In the genomic region with DNA sequence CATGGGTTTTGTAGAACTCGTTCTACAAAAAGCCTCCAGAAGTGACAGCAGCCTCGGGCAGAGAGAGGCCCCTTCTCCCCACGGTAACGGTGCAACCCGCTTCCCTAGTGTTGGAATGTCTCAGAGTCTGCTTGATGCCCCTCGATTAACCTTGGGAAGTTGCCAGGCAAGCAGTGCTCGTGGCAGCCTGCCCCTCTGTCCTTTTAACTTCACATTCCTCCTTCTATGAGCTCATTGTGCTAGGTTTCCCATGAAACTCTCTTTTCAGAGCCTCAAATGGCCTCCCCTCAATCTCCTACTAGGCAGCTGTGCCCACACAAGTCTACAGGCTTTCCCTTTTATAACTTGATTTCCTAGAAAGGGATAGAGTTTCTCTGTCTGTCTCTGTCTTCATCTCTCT, we compare ENCODE assay signal across 8 mouse cellular contexts. TPM values are rescaled to one million over a fixed set of nuclear protein-coding genes. Genes with fewer than 3 reads are reported as not detected.
DNase-seq lines count a peak whose midpoint lies in the region; ATAC-seq lines count a peak whose summit lies in the region.

No protein-coding gene starts in this region.

- no peak overlapping the region for H3K9ac ChIP-seq in heart, embryonic 16.5 days (ENCODE audit: low read length)
- no peak overlapping the region for H3K9ac ChIP-seq in limb, embryonic 12.5 days (replicated peaks)
- no peak overlapping the region for H3K9ac ChIP-seq in liver, embryonic 11.5 days (ENCODE audit: low read depth, low read length)

- no peaks in the 10 kb centered on the region for H3K9me3 ChIP-seq in heart, embryonic 16.5 days (replicated peaks; ENCODE audit: control insufficient read depth, low read length)
- no peaks in the 10 kb centered on the region for H3K9me3 ChIP-seq in heart, embryonic 10.5 days
- H3K9me3 ChIP-seq in limb, embryonic 12.5 days: no peaks in the 10 kb centered on the region
- no peaks in the 10 kb centered on the region for H3K9me3 ChIP-seq in liver, embryonic 11.5 days (ENCODE audit: control insufficient read depth, low read length)

- H3K27me3 ChIP-seq in heart, embryonic 16.5 days (ENCODE audit: control insufficient read depth, insufficient read depth, low read length): no peaks in the 10 kb centered on the region
- peaks cover 14% of the 10 kb centered on the region; the same call in 1 of the 2 replicates for H3K27me3 ChIP-seq in heart, embryonic 10.5 days (ENCODE audit: insufficient read depth, poor library complexity, severe bottlenecking)
- H3K27me3 ChIP-seq in limb, embryonic 12.5 days: peaks cover 4% of the 10 kb centered on the region
- no peaks in the 10 kb centered on the region for H3K27me3 ChIP-seq in liver, embryonic 11.5 days (replicated peaks; ENCODE audit: control insufficient read depth, insufficient read depth, low read length)

- H3K4me1 ChIP-seq in heart, embryonic 16.5 days (ENCODE audit: control insufficient read depth, insufficient read depth, low read length): peaks cover 20% of the 10 kb centered on the region
- peaks cover 14% of the 10 kb centered on the region; the same call in 1 of the 2 replicates for H3K4me1 ChIP-seq in heart, embryonic 10.5 days
- H3K4me1 ChIP-seq in limb, embryonic 12.5 days (replicated peaks): peaks cover 15% of the 10 kb centered on the region; the same call in 1 of the 2 replicates
- H3K4me1 ChIP-seq in liver, embryonic 11.5 days (replicated peaks; ENCODE audit: control insufficient read depth, insufficient read depth, low read length): no peaks in the 10 kb centered on the region

- 16% methylated on average over 7 of the region's 7 CpGs for WGBS in heart, embryonic 16.5 days
- 35% methylated on average over 7 of the region's 7 CpGs for WGBS in heart, embryonic 10.5 days
- WGBS in limb, embryonic 12.5 days: 37% methylated on average over 7 of the region's 7 CpGs
- 46% methylated on average over 7 of the region's 7 CpGs for WGBS in liver, embryonic 11.5 days

- 0 out of 2 replicates have a peak overlapping the region, but pooled peaks have one; percentile 37 for H3K27ac ChIP-seq in heart, embryonic 16.5 days (ENCODE audit: low read length)
- H3K27ac ChIP-seq in heart, embryonic 10.5 days: no peak overlapping the region
- H3K27ac ChIP-seq in limb, embryonic 12.5 days: no peak overlapping the region
- H3K27ac ChIP-seq in liver, embryonic 11.5 days (ENCODE audit: low read depth, low read length): no peak overlapping the region

- DNase-seq in heart, embryonic 10.5 days (ENCODE audit: low spot score): no peak
- DNase-seq in NIH3T3 (ENCODE audit: low read depth): peak; percentile 4
- peak; percentile 51 for DNase-seq in embryo, embryonic 10.5 days (ENCODE audit: low spot score)
- no peak for DNase-seq in spleen, postnatal 10 days (ENCODE audit: low spot score in 2 of 2)
- DNase-seq in urinary bladder, postnatal 10 days (ENCODE audit: low spot score): no peak
- no peak for DNase-seq in liver, embryonic 11.5 days (ENCODE audit: low spot score)

- no peaks in the 10 kb centered on the region for H3K36me3 ChIP-seq in heart, embryonic 16.5 days (ENCODE audit: control insufficient read depth, insufficient read depth)
- no peaks in the 10 kb centered on the region for H3K36me3 ChIP-seq in heart, embryonic 10.5 days
- no peaks in the 10 kb centered on the region for H3K36me3 ChIP-seq in limb, embryonic 12.5 days
- no peaks in the 10 kb centered on the region for H3K36me3 ChIP-seq in liver, embryonic 11.5 days (ENCODE audit: control insufficient read depth, insufficient read depth, low read length)

- peak overlapping the region; percentile 8; the same call in 1 of the 2 replicates for H3K4me2 ChIP-seq in heart, embryonic 16.5 days (ENCODE audit: low read depth, low read length)
- no peak overlapping the region for H3K4me2 ChIP-seq in limb, embryonic 12.5 days
- no peak overlapping the region for H3K4me2 ChIP-seq in liver, embryonic 11.5 days

- ATAC-seq in heart, embryonic 16.5 days (replicated peaks; ENCODE audit: extremely low read depth, insufficient read depth, low FRiP score): no peak
- 0 out of 2 replicates have a peak, but pooled peaks have one; percentile 54 for ATAC-seq in limb, embryonic 12.5 days (ENCODE audit: insufficient number of reproducible peaks, insufficient read depth, low FRiP score, low TSS enrichment, low read depth)
- ATAC-seq in liver, embryonic 11.5 days (replicated peaks; ENCODE audit: low FRiP score): no peak

- H3K4me3 ChIP-seq in heart, embryonic 16.5 days (ENCODE audit: low read length): no peak overlapping the region
- no peak overlapping the region for H3K4me3 ChIP-seq in heart, embryonic 10.5 days
- H3K4me3 ChIP-seq in limb, embryonic 12.5 days (replicated peaks): no peak overlapping the region
- H3K4me3 ChIP-seq in liver, embryonic 11.5 days (ENCODE audit: low read depth, low read length): no peak overlapping the region

RNA-seq across cellular contexts. Expression of gene Igsf9b, which starts 10.6 kb away (rescaled TPM):
- 3.5 and 4.0 TPM in 2 replicates for polyA plus RNA-seq in heart, embryonic 16.5 days (2015; fragmentation: Nextera tagmentation; extraction: Ambion mirVana)
- polyA plus RNA-seq in heart, embryonic 10.5 days (2016; fragmentation: Nextera tagmentation; extraction: Ambion mirVana): 2.0 and 2.2 TPM in 2 replicates
- 2.7 and 2.8 TPM in 2 replicates for polyA plus RNA-seq in limb, embryonic 12.5 days (2016; fragmentation: Nextera tagmentation; extraction: Ambion mirVana)
- 0.25 and 0.48 TPM in 2 replicates for polyA plus RNA-seq in liver, embryonic 11.5 days (2014; fragmentation: Nextera tagmentation; extraction: Ambion mirVana)

Comparison
In these comparisons a context has a peak if more than half of its experiments do, and no peak if none do; other contexts are left out.
1. DNase-seq: peak in NIH3T3 (single experiment) and embryo, embryonic 10.5 days (single experiment); none in heart, embryonic 10.5 days (single experiment), spleen, postnatal 10 days (0 of 2), urinary bladder, postnatal 10 days (single experiment) and liver, embryonic 11.5 days (single experiment).